Comparison of ENCODE assay signal across 25 mouse cellular contexts in genomic region chr5:98578398-98578797, GRCm38 (mm10). TPM values are rescaled to one million over a fixed set of nuclear protein-coding genes. Genes with fewer than 3 reads are reported as not detected.
"Had no signal": no experiment of that assay in that cellular context is flagged by ENCODE, and none has a peak within 500 bp of the region (broad histone marks: within the 10 kb centered on the region; RNA-seq: fewer than 3 reads in every experiment).

No protein-coding gene starts in this region.

- H3K27ac ChIP-seq: midbrain, embryonic 12.5 days; neural tube, embryonic 13.5 days; neural tube, embryonic 15.5 days; stomach, embryonic 15.5 days; stomach, postnatal 0 days had no signal

- H3K4me3 ChIP-seq: midbrain, embryonic 12.5 days; myocyte; neural tube, embryonic 13.5 days; neural tube, embryonic 15.5 days; stomach, embryonic 15.5 days had no signal

- H3K4me1 ChIP-seq: stomach, embryonic 15.5 days had no signal

- DNase-seq: lung, adult 18-20 months; lung, embryonic 14.5 days; lung, postnatal 10 days; lung, postnatal 4 days; midbrain, embryonic 14.5 days; retina, postnatal 1 day; right cerebral cortex, adult 18-20 months; right cerebral cortex, postnatal 25 days; thymus, adult 2 months; thymus, postnatal 25 days; thymus, postnatal 4 days had no signal

- H3K4me2 ChIP-seq: lung, embryonic 14.5 days; midbrain, embryonic 12.5 days; neural tube, embryonic 13.5 days; neural tube, embryonic 15.5 days; stomach, embryonic 15.5 days had no signal

- H3K9ac ChIP-seq: lung, embryonic 14.5 days; midbrain, embryonic 12.5 days; neural tube, embryonic 13.5 days; neural tube, embryonic 15.5 days; stomach, embryonic 15.5 days had no signal

- H3K36me3 ChIP-seq: midbrain, embryonic 12.5 days; neural tube, embryonic 13.5 days; neural tube, embryonic 15.5 days; stomach, embryonic 15.5 days had no signal

- ATAC-seq: midbrain, embryonic 16.5 days had no signal

- H3K27me3 ChIP-seq: midbrain, embryonic 12.5 days; neural tube, embryonic 13.5 days; neural tube, embryonic 15.5 days; stomach, embryonic 15.5 days had no signal

- H3K9me3 ChIP-seq: midbrain, embryonic 12.5 days; neural tube, embryonic 13.5 days; neural tube, embryonic 15.5 days; stomach, embryonic 15.5 days had no signal

RNA-seq across cellular contexts. Expression of gene Gm11111, which starts 25.9 kb away (rescaled TPM):
- total RNA-seq: megakaryocyte-erythroid progenitor cell, adult 5-6 weeks had no signal
- polyA plus RNA-seq: liver, embryonic 16.5 days; lung, embryonic 14.5 days; lung, embryonic 16.5 days; midbrain, embryonic 12.5 days; midbrain, embryonic 14.5 days; midbrain, embryonic 16.5 days; myocyte; neural tube, embryonic 11.5 days; neural tube, embryonic 13.5 days; neural tube, embryonic 15.5 days; spleen, adult 2 months; stomach, embryonic 15.5 days; stomach, postnatal 0 days; testis, adult 2 months; thymus, adult 2 months; urinary bladder, adult 2 months had no signal
